Mouse (Mus musculus) liver, adult 2 months (tissue): ENCODE measurements at regions not wholly inside any gene's neighbourhood (a gene's known extent, or its start where the extent isn't known, plus 50 kb on each side); places are given as distances from the start of the nearest gene placed in this dataset.

ENCODE experiments used
- DNase-seq: peaks from one replicate; pipeline ENCODE4 v3.0.0-alpha.2; 2011; ENCODE audit warnings: low read depth, low spot score; ENCODE audit errors: extremely low read depth
- H3K27ac ChIP-seq: fragments of 200-500 bp; replicated peaks from 2 replicates; pipeline ENCODE4 v1.5.1; 2012; ENCODE audit warnings: low read depth, mild to moderate bottlenecking, control low read depth, inconsistent platforms, low read length; ENCODE audit not compliant: insufficient read depth
- H3K27me3 ChIP-seq: fragments of 200-500 bp; 2 replicates; pipeline ENCODE4 v1.6.1; 2012; ENCODE audit warnings: mild to moderate bottlenecking, moderate library complexity, low read length, inconsistent platforms; ENCODE audit not compliant: control insufficient read depth, insufficient read depth
- H3K36me3 ChIP-seq: fragments of 200-500 bp; 2 replicates; pipeline ENCODE4 v1.6.1; 2012; ENCODE audit warnings: low read length, inconsistent platforms; ENCODE audit not compliant: control insufficient read depth, insufficient read depth
- H3K4me1 ChIP-seq: fragments of 200-500 bp; 2 replicates; pipeline ENCODE4 v1.6.1; 2011; ENCODE audit warnings: low read length; ENCODE audit not compliant: control insufficient read depth, insufficient read depth
- H3K4me3 ChIP-seq: fragments of 200-500 bp; 2 replicates; pipeline ENCODE4 v1.5.1; 2011; ENCODE audit warnings: low read depth, mild to moderate bottlenecking, control low read depth, low read length, moderate library complexity; ENCODE audit not compliant: insufficient read depth
- H3K79me2 ChIP-seq: fragments of 200-500 bp; 2 replicates; pipeline ENCODE4 v1.6.1; 2012; ENCODE audit warnings: inconsistent platforms, mild to moderate bottlenecking, low read length, moderate library complexity; ENCODE audit not compliant: control insufficient read depth, insufficient read depth
- H3K9ac ChIP-seq: fragments of 200-500 bp; 2 replicates; pipeline ENCODE4 v1.6.1; 2012; ENCODE audit warnings: low read depth, mild to moderate bottlenecking, control low read depth, inconsistent platforms, low read length
- CTCF ChIP-seq: fragments of 200-500 bp; IDR thresholded peaks from 2 replicates; pipeline ENCODE4 v1.5.1; 2011; ENCODE audit warnings: low read depth, low read length, control low read depth
- POLR2A ChIP-seq: fragments of 200-500 bp; IDR thresholded peaks from 2 replicates; pipeline ENCODE4 v1.6.1; 2011; ENCODE audit warnings: low read length, control low read depth; ENCODE audit not compliant: insufficient read depth; ENCODE audit errors: extremely low read depth
- WGBS: fragments of 180-500 bp; shearing (Covaris S2); methylation state at CpG from one replicate; pipeline ENCODE4 v1.1.7; 2018; 5-methylcytosine and 5-hydroxymethylcytosine counted together

GRCm38 (mm10) chr13:99847531-99847930 lies 53.4 kb downstream of the Cartpt start:
- no peaks in the 10 kb centered on the region for H3K79me2 ChIP-seq
- H3K27me3 ChIP-seq = no peaks in the 10 kb centered on the region
- H3K27ac ChIP-seq = no peak overlapping the region
- no peak overlapping the region for H3K9ac ChIP-seq
- H3K36me3 ChIP-seq = no peaks in the 10 kb centered on the region
- TF ChIP-seq POLR2A (no peak), CTCF (no peak)
- WGBS = 57% methylated on average over 13 of the region's 13 CpGs
- H3K4me3 ChIP-seq = no peak overlapping the region
- no peaks in the 10 kb centered on the region for H3K4me1 ChIP-seq
- DNase-seq = no peak

DNA sequence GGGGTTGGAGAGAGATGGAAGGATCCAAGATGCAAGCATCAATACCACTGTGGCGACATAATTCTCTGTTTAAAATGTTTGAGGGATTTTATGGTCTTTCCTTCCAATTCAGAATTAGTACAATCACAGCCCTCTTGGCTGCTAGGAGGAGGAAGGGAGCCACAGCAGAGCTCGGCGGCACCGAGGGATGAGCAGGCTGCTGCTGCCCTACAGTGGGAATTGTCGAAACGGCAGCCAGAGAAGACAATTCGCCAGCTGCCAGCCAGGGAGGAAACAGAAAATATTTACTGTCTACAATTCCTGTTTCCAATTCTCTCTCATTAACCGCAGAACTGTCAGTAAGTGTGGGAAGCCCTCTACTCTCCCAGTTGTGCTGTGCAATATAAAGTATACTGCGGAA lies 58.3 kb downstream of the Cartpt start:
- Histone ChIP-seq H3K4me3 (no peak overlapping the region), H3K9ac (no peak overlapping the region), H3K4me1 (no peaks in the 10 kb centered on the region; the same call in 1 of the 2 replicates), H3K27me3 (no peaks in the 10 kb centered on the region), H3K36me3 (no peaks in the 10 kb centered on the region), H3K79me2 (no peaks in the 10 kb centered on the region), H3K27ac (no peak overlapping the region)
- no peak for DNase-seq
- 19% methylated on average over 9 of the region's 9 CpGs for WGBS
- TF ChIP-seq POLR2A = no peak
- TF ChIP-seq CTCF = peak; percentile 59

GRCm38 (mm10) chr13:99839446-99839845 lies 61.4 kb downstream of the Cartpt start:
- no peak overlapping the region for H3K9ac ChIP-seq
- no peak overlapping the region for H3K4me3 ChIP-seq
- no peak overlapping the region for H3K27ac ChIP-seq
- 70% methylated on average over 9 of the region's 9 CpGs for WGBS
- H3K36me3 ChIP-seq = no peaks in the 10 kb centered on the region
- no peaks in the 10 kb centered on the region for H3K27me3 ChIP-seq
- no peaks in the 10 kb centered on the region for H3K79me2 ChIP-seq
- H3K4me1 ChIP-seq = no peaks in the 10 kb centered on the region; the same call in 1 of the 2 replicates
- DNase-seq = no peak
- TF ChIP-seq POLR2A = no peak

DNA sequence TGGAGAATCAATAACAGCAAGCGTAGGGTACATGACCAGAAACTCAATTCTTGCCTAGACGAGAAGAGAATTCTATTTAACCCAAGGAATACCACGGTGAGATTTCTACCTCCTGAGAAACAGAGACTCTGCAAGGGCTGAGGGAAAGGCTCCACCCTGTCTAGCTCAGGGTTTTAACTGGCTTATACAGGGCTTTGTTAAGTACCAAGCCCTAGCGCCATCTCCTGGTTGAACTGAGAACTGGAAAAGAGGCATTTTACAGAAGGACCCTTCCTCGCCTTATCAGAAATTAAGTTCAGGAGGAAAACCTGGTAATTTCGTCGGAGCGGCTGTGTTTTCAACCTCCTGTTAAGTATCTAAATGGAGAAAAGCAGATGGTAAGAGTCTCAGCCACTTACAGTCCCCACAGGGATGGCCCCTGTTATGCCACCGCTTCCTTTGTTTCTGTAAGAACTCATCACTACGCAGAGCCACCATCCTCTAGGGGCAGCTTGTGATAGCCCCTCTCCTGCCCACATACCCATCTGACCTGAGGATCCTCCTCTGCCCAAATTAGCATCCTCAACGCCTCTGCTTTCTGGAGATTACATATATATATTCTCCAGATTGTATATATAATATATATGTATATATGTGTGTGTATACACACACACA lies 63.0 kb downstream of the Cartpt start:
- H3K4me3 ChIP-seq = no peak overlapping the region
- H3K27me3 ChIP-seq = no peaks in the 10 kb centered on the region
- DNase-seq = peak; percentile 15
- H3K9ac ChIP-seq = no peak overlapping the region
- no peak overlapping the region for H3K27ac ChIP-seq
- 40% methylated on average over 11 of the region's 11 CpGs for WGBS
- TF ChIP-seq CTCF = no peak
- TF ChIP-seq POLR2A = no peak
- no peaks in the 10 kb centered on the region for H3K79me2 ChIP-seq
- no peaks in the 10 kb centered on the region; the same call in 1 of the 2 replicates for H3K4me1 ChIP-seq
- H3K36me3 ChIP-seq = no peaks in the 10 kb centered on the region

- DNase-seq = peak; percentile 14
- WGBS = 46% methylated on average over 6 of the region's 6 CpGs
These were observed 63.7 kb downstream of the Cartpt start for GRCm38 (mm10) chr13:99837180-99837579.

GRCm38 (mm10) chr13:99836586-99836985 lies 64.3 kb downstream of the Cartpt start:
- no peaks in the 10 kb centered on the region for H3K27me3 ChIP-seq
- TF ChIP-seq POLR2A (no peak), CTCF (no peak)
- no peaks in the 10 kb centered on the region; the same call in 1 of the 2 replicates for H3K4me1 ChIP-seq
- WGBS = 72% methylated on average over 5 of the region's 5 CpGs
- no peaks in the 10 kb centered on the region for H3K36me3 ChIP-seq
- H3K79me2 ChIP-seq = no peaks in the 10 kb centered on the region
- H3K27ac ChIP-seq = no peak overlapping the region
- H3K9ac ChIP-seq = no peak overlapping the region
- no peak for DNase-seq
- no peak overlapping the region for H3K4me3 ChIP-seq

More at GRCm38 (mm10) chr13:99837180-99837579, 63.7 kb downstream of the Cartpt start:
- H3K4me1 ChIP-seq = no peaks in the 10 kb centered on the region; the same call in 1 of the 2 replicates
- no peak for TF ChIP-seq POLR2A
- no peak for TF ChIP-seq CTCF
- H3K27ac ChIP-seq = no peak overlapping the region
- no peaks in the 10 kb centered on the region for H3K36me3 ChIP-seq
- H3K9ac ChIP-seq = no peak overlapping the region
- H3K79me2 ChIP-seq = no peaks in the 10 kb centered on the region
- no peaks in the 10 kb centered on the region for H3K27me3 ChIP-seq
- no peak overlapping the region for H3K4me3 ChIP-seq
